In the genomic region with DNA sequence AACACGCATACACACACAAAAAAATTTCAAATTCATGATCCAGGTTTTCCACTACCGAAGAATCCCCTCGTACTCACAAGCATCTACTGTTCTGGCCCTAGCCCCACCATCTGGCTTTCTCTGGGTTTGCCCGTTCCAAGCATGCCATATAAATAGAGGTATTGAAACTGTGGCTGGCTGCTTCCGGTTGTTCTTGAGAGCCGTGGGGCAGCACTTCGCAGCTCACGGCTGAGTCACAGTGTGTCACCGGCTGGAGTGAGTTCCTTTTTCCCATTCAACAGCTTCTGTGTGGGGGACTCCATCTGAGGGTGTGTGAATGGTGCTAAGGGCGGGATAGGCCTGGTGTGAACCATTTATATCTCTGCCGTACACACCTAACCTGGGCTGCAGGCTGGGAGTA, we compare ENCODE assay signal across 8 mouse cellular contexts. TPM values are rescaled to one million over a fixed set of nuclear protein-coding genes. Genes with fewer than 3 reads are reported as not detected.
DNase-seq lines count a peak whose midpoint lies in the region; ATAC-seq and TF ChIP-seq lines count a peak whose summit lies in the region.
"Had no signal": no experiment of that assay in that cellular context is flagged by ENCODE, and none has a peak within 500 bp of the region (broad histone marks: within the 10 kb centered on the region; RNA-seq: fewer than 3 reads in every experiment).

No protein-coding gene starts in this region.

- H3K4me1 ChIP-seq in heart, postnatal 0 days (ENCODE audit: control insufficient read depth, insufficient read depth): peaks cover 34% of the 10 kb centered on the region; the same call in 1 of the 2 replicates

- no peak for ATAC-seq in heart, postnatal 0 days (ENCODE audit: insufficient read depth, low read depth)

- no peak for TF ChIP-seq CTCF in heart, postnatal 0 days (IDR thresholded peaks at IDR 0.05; ENCODE audit: low read depth)

- DNase-seq in 416B (ENCODE audit: low read depth): peak; percentile 93
- DNase-seq in CD4-positive helper T cell, adult 2 months (ENCODE audit: low read depth, low spot score): peak; percentile 54
- no peak for DNase-seq in heart, postnatal 0 days (ENCODE audit: low spot score)
- peak; percentile 64 to 72 for DNase-seq in monocyte, adult 2 months (ENCODE audit: low read depth in 1 of 2, low spot score in 2 of 2)
- no peak for DNase-seq in cerebellum, postnatal 14 days
- DNase-seq in embryo, embryonic 11 days: no peak
- DNase-seq in gastrocnemius, adult 8-10 months (ENCODE audit: low spot score in 2 of 2): no peak

- no peak overlapping the region for H3K4me2 ChIP-seq in heart, postnatal 0 days (ENCODE audit: low read depth, low read length)
- H3K4me2 ChIP-seq: embryonic facial prominence, embryonic 13.5 days had no signal

- no peak for TF ChIP-seq EP300 in heart, postnatal 0 days (IDR thresholded peaks at IDR 0.05; ENCODE audit: low read depth)

- no peak overlapping the region for H3K4me3 ChIP-seq in heart, postnatal 0 days (ENCODE audit: low read depth, low read length)
- H3K4me3 ChIP-seq: embryonic facial prominence, embryonic 13.5 days had no signal

- WGBS in heart, postnatal 0 days: 50% methylated on average over 11 of the region's 11 CpGs

- H3K9ac ChIP-seq in heart, postnatal 0 days (replicated peaks; ENCODE audit: low read depth, low read length): no peak overlapping the region
- H3K9ac ChIP-seq: embryonic facial prominence, embryonic 13.5 days had no signal

- H3K9me3 ChIP-seq in heart, postnatal 0 days (replicated peaks; ENCODE audit: control insufficient read depth, low read length): no peaks in the 10 kb centered on the region
- H3K9me3 ChIP-seq: embryonic facial prominence, embryonic 13.5 days had no signal

- peak overlapping the region; percentile 88 for H3K27ac ChIP-seq in heart, postnatal 0 days (ENCODE audit: low read depth)
- H3K27ac ChIP-seq: embryonic facial prominence, embryonic 13.5 days had no signal

- H3K27me3 ChIP-seq in heart, postnatal 0 days (ENCODE audit: control insufficient read depth, insufficient read depth, low read length): peaks cover 8% of the 10 kb centered on the region

- H3K36me3 ChIP-seq in heart, postnatal 0 days (replicated peaks; ENCODE audit: control insufficient read depth, insufficient read depth, low read length): no peaks in the 10 kb centered on the region

RNA-seq across cellular contexts. Expression of gene Adssl1, which starts 2.7 kb away (rescaled TPM):
- total RNA-seq in heart, postnatal 0 days (2014; rRNA removed; ENCODE audit: low replicate concordance): 86.8 and 106 TPM in 2 replicates
- polyA plus RNA-seq in heart, postnatal 0 days (2015; fragmentation: Nextera tagmentation; extraction: Ambion mirVana): 159 and 176 TPM in 2 replicates
- total RNA-seq in gastrocnemius, adult 8-10 months (2022): 1,000 to 10,000 TPM in 3 of 4 experiments, 100 to 1,000 TPM in 1; 952 to 1,087 (median 1,016) TPM

RNA-seq across cellular contexts. Expression of gene Siva1, which starts 27.3 kb away (rescaled TPM):
- 92.0 and 107 TPM in 2 replicates for total RNA-seq in heart, postnatal 0 days (2014; rRNA removed; ENCODE audit: low replicate concordance)
- 62.2 and 71.1 TPM in 2 replicates for polyA plus RNA-seq in heart, postnatal 0 days (2015; fragmentation: Nextera tagmentation; extraction: Ambion mirVana)
- 10 to 100 TPM; 22.2 to 26.3 (median 24.3) TPM for total RNA-seq in gastrocnemius, adult 8-10 months (2022)

RNA-seq across cellular contexts. Expression of gene Inf2, which starts 28.6 kb away (rescaled TPM):
- total RNA-seq in heart, postnatal 0 days (2014; rRNA removed; ENCODE audit: low replicate concordance): 15.1 and 17.1 TPM in 2 replicates
- 1.8 and 2.7 TPM in 2 replicates for polyA plus RNA-seq in heart, postnatal 0 days (2015; fragmentation: Nextera tagmentation; extraction: Ambion mirVana)
- total RNA-seq in gastrocnemius, adult 8-10 months (2022): 1 to 10 TPM; 6.7 to 9.2 (median 8.4) TPM

RNA-seq across cellular contexts. Expression of gene Akt1, which starts 57.5 kb away (rescaled TPM):
- 206 and 234 TPM in 2 replicates for total RNA-seq in heart, postnatal 0 days (2014; rRNA removed; ENCODE audit: low replicate concordance)
- 60.6 and 70.9 TPM in 2 replicates for polyA plus RNA-seq in heart, postnatal 0 days (2015; fragmentation: Nextera tagmentation; extraction: Ambion mirVana)
- 10 to 100 TPM; 41.6 to 42.5 (median 42.0) TPM for total RNA-seq in gastrocnemius, adult 8-10 months (2022)

Comparison
In these comparisons a context has a peak if more than half of its experiments do, and no peak if none do; other contexts are left out.
1. DNase-seq: peak in 416B (single experiment), CD4-positive helper T cell, adult 2 months (single experiment) and monocyte, adult 2 months (2 of 2); none in heart, postnatal 0 days (single experiment), cerebellum, postnatal 14 days (0 of 2), embryo, embryonic 11 days (single experiment) and gastrocnemius, adult 8-10 months (0 of 2).